Mouse (Mus musculus) embryonic fibroblast, embryonic 13.5 days (primary cell): ENCODE measurements around the gene Cxcl14.

Source experiments
- CTCF ChIP-seq: IDR thresholded peaks from 2 replicates; pipeline ENCODE4 v1.5.1; 2011; ENCODE audit warnings: mild to moderate bottlenecking, control low read depth, low read length, moderate library complexity, borderline replicate concordance; ENCODE audit not compliant: insufficient read depth
- POLR2A ChIP-seq: IDR thresholded peaks from 2 replicates; pipeline ENCODE4 v1.6.1; 2011; ENCODE audit warnings: low read depth, mild to moderate bottlenecking, control low read depth, low read length, moderate library complexity

GRCm38 (mm10) chr13:56296659-56297020 is 289 bp upstream of the Cxcl14 start:
- TF ChIP-seq CTCF (no peak), POLR2A (no peak)
